Mouse (Mus musculus): Measurements from ENCODE around the gene Rbm20.

DNA sequence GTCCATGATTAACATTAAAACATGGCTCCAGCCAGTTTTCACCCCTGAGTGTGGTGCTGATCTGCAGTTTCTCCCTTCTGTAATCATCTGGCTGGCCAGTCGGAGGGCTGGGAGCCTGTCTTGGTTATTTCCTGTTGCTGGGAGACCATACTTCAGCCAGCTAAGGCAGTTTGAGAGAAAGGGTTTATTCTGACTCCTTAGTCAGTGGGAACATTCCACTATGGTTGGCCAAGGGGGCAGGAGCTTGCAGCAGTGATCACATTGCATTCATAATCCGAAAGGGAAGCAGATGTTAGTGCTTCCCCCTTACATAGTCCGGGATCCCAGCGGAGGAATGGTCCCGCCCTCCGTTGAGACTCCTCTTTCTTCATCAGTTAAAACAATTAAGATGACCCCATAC, 19.0 kb downstream of the Rbm20 start:
- TF ChIP-seq EP300 (IDR thresholded peaks at IDR 0.05; ENCODE audit: insufficient read depth, low read depth, low read length) (no peak), POLR2A (IDR thresholded peaks at IDR 0.05; ENCODE audit: insufficient read depth, low read depth, low read length) (no peak)

Measured in heart, adult 2 months (tissue).